Mouse (Mus musculus) retina, embryonic 14.5 days (tissue): ENCODE measurements around the gene Cnih3.

Experiments used
- DNase-seq: peaks from one replicate; pipeline ENCODE4 v3.0.0-alpha.2; 2015; ENCODE audit warnings: low spot score

The Cnih3 gene

DNA sequence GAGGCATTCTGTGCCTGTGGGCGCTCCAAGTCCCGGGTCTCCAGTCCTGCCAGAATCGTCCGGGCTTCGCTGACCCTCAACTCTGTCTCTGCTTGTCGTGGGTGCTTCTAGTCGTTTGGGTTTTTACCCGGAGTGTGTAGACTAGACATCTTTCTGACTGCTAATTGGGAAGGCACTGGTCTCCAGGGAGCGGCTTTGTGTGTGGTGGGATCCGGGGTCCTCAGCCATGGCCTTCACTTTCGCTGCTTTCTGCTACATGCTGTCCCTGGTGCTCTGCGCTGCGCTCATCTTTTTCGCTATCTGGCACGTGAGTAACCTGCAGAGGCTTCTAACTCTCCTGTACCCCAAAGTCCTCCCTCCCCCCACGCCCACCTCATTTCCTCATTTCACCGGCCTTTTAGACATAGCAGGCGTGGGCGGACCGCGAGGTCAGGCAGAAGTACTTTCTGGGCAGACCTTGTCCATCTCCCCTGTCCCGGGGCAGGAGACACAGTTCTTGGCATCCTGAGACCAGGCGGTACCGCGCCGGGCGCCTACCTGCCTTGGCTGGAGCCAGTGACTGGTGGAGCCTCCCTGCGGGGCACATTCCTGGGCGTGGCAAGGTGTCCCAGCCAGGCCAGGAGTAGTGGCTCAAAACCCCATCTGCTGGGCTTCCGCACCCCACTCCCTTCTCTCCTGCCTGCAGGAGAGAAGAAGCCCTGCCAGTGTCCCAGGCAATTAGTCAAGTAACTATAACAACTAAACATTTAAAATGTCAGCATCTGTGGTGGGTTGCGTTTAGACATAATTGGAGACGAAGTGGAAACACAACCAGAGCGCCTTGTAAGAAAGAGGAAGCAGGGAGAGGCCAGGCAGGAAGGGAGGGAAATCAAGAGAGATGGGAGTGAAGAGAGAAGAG, 1.0 kb downstream of the Cnih3 start:
- DNase-seq = peak; percentile 37

DNA sequence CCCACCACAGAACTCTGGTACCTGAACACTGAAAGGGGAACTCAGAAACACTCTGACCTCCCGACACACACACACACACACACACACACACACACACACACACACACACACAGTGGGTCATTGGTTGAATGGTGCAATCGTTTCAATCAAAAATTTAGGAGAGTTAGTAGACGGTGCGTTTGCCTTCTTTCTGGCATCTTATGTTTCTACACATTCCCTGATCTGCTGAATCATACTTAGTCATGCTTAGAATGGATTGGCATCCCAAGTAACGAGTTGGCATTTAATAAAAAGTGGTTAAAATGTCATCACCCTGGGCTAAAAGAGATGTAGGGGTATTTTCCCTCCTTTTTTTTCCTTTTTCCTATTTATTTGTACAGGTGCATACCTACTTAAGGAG, 3.3 kb downstream of the Cnih3 start:
- no peak for DNase-seq

DNA sequence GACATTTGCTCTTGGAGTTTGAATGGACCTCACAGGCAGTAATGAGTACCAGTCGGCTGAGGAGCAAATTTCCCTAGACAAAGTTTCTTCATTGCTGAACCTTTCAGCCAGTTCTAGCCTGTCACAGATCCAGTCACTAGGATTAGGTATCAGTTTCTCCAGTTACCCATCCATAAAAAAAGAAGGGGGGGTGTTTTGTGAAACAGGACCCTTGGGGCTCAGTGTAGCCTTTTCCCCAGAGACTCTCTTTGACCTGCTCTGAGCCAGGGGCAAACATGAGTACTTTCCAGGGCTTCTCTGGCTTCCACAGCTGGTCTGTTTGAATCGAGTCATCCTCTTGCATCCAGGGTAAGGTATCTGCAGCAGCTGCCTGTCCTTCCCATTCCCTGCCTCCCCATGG, 5.4 kb downstream of the Cnih3 start:
- no peak for DNase-seq

DNA sequence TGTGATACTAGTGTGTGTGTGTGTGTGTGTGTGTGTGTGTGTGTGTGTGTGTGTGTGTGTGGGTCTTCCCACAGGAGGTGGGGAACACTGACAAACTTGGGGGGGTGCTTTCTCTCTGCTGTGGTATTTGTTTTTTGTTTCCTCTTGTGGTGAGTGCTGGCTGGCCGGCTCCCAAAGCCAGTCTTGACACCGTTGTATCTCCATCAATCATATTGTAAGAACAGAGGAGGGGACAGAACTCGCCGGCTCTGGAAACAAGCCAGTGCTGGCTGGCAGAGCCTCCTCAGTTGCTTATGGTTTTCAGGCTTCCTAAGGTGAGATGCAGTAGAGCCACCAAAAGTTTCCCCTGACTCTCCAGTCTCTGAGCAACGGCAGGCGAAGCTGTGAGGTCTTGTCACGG, 6.1 kb downstream of the Cnih3 start:
- no peak for DNase-seq

DNA sequence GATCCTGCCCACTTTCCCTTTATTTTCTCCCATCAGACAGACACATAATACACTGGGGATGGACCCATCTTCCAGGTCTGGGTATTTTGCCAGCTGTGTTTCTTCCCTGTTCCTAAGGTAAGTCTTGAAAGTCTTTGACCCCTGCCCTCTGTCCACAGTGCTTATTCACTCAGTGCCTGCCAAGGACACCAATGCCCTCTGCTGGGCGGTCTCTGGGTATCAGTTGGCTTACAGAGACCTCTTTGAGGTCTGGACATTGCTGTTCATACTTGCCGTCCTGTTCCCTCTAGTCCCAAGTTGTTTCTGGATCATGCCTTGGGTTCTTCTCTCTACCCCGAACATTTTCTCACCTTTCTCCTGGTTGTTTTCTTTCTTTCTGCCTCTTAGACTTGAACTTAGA, 8.3 kb downstream of the Cnih3 start:
- no peak for DNase-seq

DNA sequence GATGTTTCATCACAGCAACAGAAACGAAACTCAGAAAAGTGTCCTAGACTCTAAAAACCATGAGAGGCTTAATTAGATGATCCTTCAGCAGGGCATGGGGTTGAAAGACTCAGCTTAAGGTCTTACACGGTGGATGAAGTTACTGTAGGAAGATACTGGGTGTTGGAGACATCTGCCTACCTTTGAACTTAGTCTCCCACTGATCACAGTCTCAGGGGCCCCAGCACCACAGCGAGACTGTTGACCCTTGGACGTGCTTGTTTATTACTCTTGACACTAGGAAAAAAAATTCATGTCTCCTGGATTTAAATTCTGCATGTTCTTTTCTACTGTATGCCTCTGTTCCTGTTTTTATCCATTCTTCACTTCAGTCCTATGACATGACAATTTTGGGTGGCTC, 11.6 kb downstream of the Cnih3 start:
- DNase-seq = no peak

DNA sequence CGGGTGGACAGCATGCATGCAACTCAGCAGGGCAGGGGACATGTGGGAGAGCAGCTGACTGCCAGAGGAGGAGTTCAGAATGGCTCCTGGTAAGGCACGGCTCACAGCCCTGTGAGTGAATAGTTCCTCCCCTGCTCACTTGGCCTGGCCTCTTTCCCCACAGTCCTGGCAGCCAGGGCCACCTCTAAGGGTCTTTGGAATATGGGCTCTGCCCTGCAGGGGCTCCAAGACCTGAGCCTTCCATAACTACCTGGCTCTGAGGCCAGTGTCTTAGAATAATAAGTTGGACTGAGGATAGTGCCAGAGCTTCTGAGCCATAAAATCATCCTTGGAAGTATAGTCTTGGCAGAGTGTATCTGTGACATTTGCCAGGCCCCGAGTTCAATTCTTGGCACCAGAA, 12.9 kb downstream of the Cnih3 start:
- DNase-seq = no peak

DNA sequence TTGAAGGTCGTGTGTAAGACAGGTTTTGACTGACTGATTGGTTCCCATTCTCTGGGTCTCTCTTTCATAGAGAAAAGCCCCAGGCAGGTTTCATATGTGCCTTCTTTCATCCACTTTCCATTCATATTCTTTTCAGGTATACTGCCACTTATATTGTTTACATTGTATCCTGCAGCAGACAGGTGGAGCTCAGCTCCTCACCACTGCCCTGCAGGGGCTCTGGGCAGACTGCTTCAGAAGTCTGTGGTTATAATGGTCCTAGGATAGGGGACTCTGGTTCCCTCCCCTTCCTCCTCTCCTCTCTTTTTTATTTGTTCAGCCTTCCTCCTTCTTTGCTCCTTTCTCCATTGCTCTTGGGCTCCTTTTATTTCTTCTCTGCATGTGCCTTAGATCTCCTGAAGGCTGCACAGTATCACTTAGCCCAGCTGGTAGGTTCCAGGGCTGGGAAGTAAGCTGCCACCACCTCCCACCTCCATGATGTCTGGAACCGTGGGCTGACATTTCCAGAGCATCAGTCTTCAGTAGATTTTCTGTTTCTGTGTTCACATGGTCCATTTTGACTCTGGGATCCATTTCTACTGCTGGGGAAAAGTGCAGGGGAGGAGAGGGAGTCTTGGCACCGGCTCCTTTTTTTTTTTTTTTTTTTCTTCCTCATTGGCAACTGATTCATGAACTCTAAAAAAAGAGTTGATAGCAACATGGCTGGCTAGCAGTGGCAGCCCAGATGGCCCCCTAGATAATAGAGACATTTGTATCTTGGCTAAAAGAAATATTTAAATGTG, 16.6 kb downstream of the Cnih3 start:
- no peak for DNase-seq

DNA sequence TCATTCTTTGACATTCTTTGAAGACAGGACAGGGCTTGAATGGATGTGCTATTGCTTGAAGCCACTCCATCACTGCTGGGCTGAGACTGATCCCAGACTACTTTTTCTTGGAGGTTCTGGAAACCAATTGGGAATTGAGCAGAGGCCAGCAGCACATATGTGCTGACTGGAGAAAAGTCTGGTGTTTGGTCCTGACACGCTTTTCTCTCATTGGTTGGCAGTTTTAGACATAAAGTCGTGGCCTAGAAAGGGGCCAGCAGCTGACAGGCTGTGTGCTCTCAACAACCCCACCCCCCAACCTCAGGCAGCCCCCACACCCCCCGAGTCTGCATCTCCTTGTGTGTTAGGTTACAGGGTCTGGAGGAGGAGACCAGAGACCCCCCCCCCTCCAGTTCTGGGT, 17.9 kb downstream of the Cnih3 start:
- DNase-seq = no peak

DNA sequence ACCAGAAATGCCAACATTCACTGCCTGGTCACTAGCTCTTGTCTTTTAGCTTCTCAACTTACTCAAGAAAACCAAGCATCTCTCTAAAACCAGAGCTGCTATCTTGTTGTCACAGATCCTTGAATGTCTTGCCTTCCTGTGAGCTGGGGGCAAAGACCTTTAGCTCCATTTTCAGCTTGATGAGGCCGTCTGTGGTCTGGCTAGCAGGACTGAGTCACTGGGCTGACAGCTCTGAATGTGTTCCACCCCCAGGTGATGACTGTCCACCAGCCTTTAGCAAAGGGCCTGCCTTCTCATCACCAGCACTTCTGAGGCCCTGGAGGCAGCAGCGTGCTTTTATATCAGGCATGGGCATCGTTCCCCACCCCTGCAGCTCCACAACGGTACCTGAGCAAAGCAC, 18.8 kb downstream of the Cnih3 start:
- no peak for DNase-seq

DNA sequence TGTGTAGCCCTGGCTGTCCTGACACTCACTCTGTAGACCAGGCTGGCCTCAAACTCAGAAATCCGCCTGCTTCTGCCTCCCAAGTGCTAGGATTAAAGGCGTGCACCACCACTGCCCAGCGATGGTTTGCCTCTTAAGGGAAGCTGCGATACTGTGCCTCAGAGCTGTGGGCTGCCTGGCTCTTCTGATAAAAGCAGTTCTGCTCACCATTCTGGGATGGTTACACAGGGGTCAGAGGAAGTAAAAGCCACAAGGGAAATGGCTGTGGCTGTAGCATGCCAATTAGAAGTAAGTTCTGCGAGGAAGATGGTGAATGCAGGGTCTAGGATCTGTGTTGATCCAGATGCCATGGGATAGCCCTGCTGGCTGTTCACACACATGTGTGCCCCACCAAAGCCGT, 19.9 kb downstream of the Cnih3 start:
- DNase-seq = no peak

DNA sequence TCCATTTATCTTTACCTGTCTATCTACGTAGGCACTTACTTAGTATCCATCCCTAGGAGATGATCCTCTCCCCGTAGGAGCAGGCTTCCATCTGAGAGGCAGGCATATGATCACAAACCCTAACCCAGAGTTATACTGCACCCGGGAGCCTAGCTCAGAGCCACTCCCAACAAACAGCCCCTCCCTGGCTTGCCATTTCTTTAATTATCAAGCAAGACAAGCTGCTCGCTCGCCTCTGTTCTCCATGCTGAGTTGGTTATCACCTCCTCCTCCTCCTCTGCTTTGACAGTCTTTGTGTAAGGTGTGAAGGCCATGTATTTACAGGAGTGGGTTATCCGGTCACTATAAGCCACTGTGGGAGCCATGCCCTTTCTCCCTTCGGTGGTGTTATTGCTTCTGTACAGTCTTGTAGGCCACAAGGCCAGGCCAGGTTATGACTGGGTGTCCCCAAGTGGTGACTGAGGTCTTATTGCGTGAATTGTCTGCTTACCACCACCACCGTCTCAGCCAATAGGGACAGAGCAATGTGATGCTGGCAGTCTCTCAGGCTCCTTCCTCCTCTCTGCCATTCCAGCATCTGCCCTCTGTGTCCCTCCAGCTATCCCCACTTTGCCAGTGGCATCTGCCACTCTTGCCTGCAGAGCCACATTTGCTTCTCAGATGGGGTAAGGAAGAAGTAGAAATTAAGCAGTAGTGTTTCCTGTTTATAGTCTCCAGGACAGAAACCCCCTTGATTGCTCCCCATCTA, 22.4 kb downstream of the Cnih3 start:
- DNase-seq = no peak

DNA sequence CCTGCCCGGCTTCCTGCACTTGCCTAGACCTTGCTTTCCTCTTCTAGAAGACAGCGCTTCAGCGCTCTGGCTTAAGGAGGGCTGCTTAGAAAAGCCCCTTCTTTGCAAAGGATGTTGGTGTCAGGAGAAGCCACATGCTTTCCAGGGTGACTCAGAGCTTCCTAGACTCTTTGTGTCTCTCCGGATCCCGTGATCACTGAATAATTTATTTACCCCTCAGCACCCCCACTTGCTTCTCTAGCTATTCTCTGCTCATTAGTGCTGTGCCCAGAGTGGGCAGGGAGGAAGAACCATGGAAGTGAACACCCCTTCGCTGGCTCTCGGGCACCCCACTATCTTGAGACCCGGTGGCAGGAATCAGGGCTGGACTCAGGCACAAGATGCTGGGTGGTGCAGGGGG, 24.0 kb downstream of the Cnih3 start:
- peak; percentile 23 for DNase-seq

DNA sequence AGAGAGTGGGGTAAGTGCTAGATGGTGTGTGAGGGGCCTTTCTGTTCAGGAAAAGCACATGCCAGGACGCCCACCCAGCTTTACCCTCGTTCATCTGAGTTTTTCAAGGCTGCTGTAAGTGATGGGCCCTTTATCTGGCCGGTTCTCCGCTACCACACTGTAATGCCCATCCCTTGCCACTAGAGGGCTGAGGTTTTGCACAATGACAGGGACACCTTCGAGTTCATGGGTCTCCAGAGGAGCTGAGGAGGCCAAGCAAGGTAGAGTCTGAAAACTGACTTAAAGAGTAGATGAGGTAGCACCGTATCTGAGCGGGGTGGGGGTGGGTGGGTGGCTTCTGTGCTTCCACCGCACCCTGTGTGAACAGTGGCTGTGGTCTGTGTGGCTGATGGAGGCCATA, 27.2 kb downstream of the Cnih3 start:
- DNase-seq = peak; percentile 76

DNA sequence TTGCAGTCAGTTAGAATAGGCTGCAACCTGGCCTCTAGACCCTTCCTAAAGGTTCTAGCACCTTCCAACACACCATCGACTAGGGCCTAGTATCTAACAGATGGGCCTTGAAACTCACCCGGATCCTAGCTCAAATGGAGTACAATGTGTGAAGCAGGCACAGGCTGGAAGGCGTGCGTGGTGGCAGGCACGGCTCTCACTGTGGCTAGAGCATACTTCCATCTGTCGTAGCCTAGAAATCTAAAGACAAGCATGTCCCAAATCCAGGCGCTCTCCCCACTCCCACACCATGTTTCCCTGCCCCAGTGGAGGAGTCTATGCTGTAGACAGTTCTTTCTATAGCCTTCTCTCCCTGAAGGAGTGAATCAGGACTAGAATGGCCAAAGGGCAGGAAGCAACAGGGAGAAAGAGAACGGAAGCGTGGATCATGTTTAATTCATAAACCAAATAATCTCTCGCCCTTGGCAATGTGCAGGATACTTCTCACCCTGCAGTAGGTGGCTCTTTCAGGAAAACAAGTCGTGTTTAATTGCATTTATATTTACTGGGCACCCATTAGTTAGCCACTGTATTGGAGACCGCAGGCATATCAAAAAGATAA, 29.1 kb downstream of the Cnih3 start:
- DNase-seq = no peak

DNA sequence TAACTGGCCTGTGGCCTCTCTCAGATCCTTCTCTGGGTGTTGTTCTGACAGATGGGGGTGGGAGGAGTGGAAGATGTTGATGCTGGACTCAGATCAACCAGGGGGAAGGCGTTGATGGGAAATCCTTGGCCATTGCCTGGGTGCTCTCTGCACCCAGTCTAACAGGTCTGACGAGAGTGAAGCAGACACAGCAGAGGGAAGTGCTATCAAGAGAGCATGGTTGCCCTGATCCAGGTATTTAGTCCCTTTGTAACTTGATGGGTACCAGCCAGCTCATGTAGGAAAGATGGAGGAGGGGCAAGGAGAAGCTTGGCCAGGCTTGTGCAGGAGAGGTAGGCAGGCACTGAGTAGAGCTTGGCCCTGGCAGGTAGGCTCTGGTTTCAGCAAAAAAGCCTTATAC, 36.8 kb downstream of the Cnih3 start:
- DNase-seq = no peak

DNA sequence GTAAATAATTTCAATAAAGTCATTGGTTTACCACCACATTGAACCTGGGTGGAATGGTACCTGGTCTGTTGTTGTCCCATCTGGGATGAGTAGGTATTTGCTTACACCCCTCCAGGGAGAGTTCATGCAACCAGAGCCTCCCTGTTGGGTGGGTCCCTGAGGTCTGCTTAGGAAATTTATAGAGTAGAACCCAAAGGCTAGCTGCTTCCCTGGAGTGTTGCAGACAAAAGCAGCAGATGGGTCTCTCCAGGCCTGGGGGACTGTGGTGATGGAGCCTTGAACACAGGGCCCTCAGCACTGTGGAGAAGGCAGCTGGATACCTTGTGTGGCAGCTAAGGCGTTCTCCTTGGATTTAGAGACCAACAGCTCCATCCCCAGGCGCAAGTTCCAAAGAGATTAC, 40.1 kb downstream of the Cnih3 start:
- no peak for DNase-seq

DNA sequence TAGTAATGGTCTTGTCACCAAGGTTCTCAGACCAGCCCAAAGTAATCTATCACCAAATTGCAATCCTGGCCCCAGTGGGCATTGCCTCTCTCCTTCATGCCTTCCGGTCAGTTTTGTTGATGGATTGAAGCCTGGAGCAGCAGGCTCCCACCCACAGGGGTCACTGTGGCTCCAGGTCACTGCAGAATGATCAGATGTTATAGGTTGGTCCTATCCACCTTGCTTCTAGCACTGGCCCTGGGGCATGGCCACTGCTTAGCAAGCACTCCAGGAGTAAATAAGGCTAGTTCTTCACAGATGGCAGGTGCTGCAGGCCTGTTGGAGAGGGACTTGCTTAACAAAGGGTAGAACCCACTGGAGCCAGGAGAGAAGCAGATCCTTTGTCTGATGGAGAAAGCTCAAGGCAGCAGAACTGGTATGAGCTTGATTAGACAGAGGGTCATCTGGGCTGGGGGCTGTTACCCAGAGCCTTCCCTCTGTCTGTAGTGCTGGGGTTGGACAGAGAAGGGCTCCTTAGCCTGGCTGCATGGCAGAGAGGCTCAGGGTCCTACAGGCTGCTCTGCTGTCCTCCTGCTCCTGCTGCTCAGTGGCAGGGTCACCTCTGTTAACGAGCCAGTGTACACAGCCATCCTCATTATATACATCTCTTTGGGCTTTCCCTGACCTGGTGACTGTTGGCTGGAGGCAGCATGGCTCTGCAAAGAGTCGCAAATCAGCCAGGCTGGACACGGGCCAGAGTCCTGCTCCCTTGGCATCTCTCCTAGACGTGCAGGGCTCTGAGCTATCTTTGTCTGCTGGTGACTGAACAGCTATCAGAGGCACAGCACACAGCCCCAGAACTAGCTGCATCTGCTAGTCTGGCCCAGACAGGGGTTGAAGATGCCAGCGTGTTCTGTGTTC, 41.1 kb downstream of the Cnih3 start:
- peak; percentile 46 for DNase-seq

DNA sequence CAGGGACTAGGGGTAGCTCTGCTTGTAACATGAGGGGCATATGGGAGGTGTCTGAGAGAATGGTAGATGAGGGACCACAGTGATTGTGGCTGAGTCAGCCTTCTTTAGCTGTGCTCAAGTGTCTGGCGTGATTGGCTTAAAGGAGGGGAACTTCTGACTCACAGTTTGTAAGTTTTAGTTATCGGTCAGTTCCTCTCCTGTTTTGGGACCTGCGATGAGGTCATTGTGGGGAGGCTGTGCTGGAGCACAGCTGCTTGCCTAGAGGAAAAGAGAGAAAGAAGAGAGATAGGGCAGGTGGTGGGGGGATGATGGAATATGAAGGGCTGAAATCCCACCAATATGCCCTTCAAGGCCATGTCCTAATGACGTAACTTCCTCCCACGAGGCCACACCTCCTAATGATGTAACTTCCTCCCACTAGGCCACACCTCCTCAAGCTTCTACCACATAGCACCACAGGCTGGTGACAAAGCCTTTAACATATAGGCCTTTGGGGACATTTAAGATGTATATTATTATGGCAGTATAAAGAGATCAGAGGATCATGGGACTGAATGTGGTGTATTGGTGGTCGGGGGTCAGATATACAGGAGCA, 42.9 kb downstream of the Cnih3 start:
- DNase-seq = no peak

DNA sequence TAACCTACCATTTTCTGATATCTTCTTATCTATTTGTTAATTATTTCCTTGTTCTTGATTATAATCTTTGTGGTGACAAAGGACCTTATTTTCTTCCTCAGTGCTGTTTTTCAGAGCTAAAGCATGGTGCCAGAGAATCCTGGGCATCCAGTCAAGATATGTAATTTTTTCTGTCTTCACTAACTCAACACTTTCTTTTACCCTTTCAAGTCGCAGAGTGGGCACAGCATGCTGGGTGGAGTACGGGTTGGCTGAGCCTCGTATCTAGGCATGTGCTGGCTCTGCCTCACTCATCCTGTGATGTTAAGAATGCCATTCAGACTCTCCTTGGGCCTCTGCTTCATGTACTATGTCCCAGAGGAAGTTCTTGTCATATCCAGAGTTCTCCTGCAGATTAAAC, 46.8 kb downstream of the Cnih3 start:
- DNase-seq = no peak

DNA sequence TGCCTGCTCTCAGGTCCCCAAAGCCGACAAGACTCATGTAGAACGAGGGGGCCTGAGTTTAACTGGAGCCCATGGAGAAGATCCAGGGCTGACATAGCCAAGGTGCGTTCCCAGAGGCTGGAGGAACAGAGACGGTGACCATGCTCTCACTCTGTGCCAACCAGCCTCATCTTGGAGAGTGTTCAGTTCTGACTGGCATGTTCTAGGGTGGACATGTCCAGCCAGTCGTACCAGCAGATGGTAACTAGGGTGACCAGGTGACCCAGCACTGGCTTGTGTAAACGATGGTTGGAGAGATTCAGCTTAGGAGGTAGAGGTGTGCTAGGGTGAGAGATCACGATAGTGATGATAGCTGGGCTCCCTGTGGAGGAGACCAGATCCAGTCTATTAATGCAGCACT, 50.6 kb downstream of the Cnih3 start:
- no peak for DNase-seq
